Mouse (Mus musculus) bone marrow, adult 2 months (tissue): ENCODE measurements around the gene Smad1.

Experiments used
- CTCF ChIP-seq: fragments of 200-500 bp; IDR thresholded peaks from 2 replicates; pipeline ENCODE4 v1.5.1; 2011; ENCODE audit warnings: low read length, control low read depth; ENCODE audit not compliant: control insufficient read depth, insufficient read depth
- POLR2A ChIP-seq: fragments of 200-500 bp; IDR thresholded peaks from 2 replicates; pipeline ENCODE4 v1.6.1; 2011; ENCODE audit warnings: low read depth, mild to moderate bottlenecking, control low read depth, low read length, borderline replicate concordance; ENCODE audit not compliant: control insufficient read depth

- TF ChIP-seq POLR2A = no peak
- no peak for TF ChIP-seq CTCF
Observed at GRCm38 (mm10) chr8:79404895-79405557, 5.7 kb upstream of the Smad1 start.
